Mouse (Mus musculus) hindbrain, embryonic 10.5 days (tissue): ENCODE data around the gene Ulk4. TPM values are rescaled to one million over a fixed set of nuclear protein-coding genes. Genes with fewer than 3 reads are reported as not detected.
"Not testable (repeated sequence)": the region's sequence is repeated elsewhere in the genome, so short reads cannot be mapped to it uniquely, and the experiment has no call there.

Experiments
- DNase-seq: peaks from one replicate; pipeline ENCODE4 v3.0.0-alpha.2; 2017; ENCODE audit warnings: low spot score
- H3K27ac ChIP-seq: fragments of 300-500 bp; sonication (generic); 2 replicates; pipeline ENCODE4 v1.5.1; 2016; ENCODE audit warnings: mild to moderate bottlenecking, moderate library complexity
- H3K27me3 ChIP-seq: fragments of 300-500 bp; sonication (generic); 2 replicates; pipeline ENCODE4 v1.6.1; 2016; ENCODE audit warnings: mild to moderate bottlenecking; ENCODE audit not compliant: poor library complexity, insufficient read depth, severe bottlenecking
- H3K36me3 ChIP-seq: fragments of 300-500 bp; sonication (generic); 2 replicates; pipeline ENCODE4 v1.6.1; 2016; ENCODE audit warnings: mild to moderate bottlenecking, moderate library complexity
- H3K4me1 ChIP-seq: fragments of 300-500 bp; sonication (generic); replicated peaks from 2 replicates; pipeline ENCODE4 v1.6.1; 2016; ENCODE audit warnings: mild to moderate bottlenecking
- H3K4me3 ChIP-seq: fragments of 300-500 bp; sonication (generic); 2 replicates; pipeline ENCODE4 v1.5.1; 2016; ENCODE audit warnings: mild to moderate bottlenecking, moderate library complexity
- H3K9me3 ChIP-seq: fragments of 300-500 bp; sonication (generic); 2 replicates; pipeline ENCODE4 v1.6.1; 2016; ENCODE audit warnings: mild to moderate bottlenecking, moderate library complexity
- WGBS: fragments of 180-500 bp; shearing (Covaris S2); methylation state at CpG from one replicate; pipeline ENCODE4 v1.1.7; 2016; 5-methylcytosine and 5-hydroxymethylcytosine counted together
- polyA plus RNA-seq: library from polyadenylated mRNA; unstranded; fragments of >200 nt; fragmentation: Nextera tagmentation; extraction: Ambion mirVana; gene quantifications from 2 replicates; pipeline ENCODE4 v1.2.1, GENCODE M21; 2016

Gene Ulk4
- polyA plus RNA-seq, 1 experiment from 2014 or later = 123 TPM

DNA sequence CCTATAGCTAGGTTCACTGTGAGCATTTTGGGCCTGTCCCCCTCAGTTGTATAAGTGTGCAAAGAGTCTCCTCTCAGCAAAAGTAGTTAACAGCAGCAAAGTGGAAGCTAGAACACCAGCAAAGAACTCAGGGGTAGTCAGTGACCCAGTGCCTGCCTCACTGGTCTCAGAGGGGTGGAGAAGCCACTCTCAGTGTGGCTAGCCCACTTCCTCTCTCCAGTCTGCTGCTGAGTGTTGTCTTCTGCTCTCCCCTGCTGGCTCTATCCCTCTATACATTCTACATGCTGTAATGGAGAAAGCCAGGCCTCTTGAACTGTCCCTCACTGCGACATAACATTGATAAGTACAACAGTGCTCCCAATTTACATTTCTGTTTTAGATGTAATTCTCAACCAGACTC is 5.8 kb downstream of the Ulk4 start:
- Histone ChIP-seq H3K27me3 (no peaks in the 10 kb centered on the region), H3K36me3 (peaks cover 7% of the 10 kb centered on the region), H3K4me3 (no peak overlapping the region), H3K4me1 (peaks cover 10% of the 10 kb centered on the region), H3K27ac (no peak overlapping the region), H3K9me3 (no peaks in the 10 kb centered on the region)
- WGBS = 86% methylated on average over 1 of the region's 1 CpGs
- DNase-seq = no peak

- Histone ChIP-seq H3K27me3 (no peaks in the 10 kb centered on the region), H3K9me3 (no peaks in the 10 kb centered on the region), H3K36me3 (peaks cover 24% of the 10 kb centered on the region), H3K4me3 (no peak overlapping the region), H3K27ac (no peak overlapping the region), H3K4me1 (no peaks in the 10 kb centered on the region)
- no peak for DNase-seq
- WGBS = 88% methylated on average over 10 of the region's 10 CpGs
Observed at GRCm38 (mm10) chr9:121265307-121265706, 11.7 kb downstream of the Ulk4 start.

DNA sequence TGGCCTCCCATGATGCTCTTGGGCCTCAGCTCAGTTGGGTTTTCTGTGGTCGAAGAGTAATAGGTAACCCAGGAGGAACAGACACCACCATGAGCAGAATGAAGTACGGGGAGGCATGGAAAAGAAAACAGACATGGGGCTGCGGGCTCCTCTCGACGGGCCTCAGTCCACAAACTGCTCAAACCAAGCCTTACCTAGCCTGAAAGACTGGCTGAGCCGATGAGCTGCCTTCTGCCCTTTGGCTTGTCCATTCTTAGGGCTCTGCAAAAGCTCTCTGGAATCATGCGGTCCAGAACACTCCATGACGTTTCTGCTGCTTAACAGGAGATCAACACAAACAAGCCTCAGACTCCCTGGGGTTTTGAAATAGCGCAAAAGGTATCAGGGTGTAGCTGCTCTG is 19.9 kb downstream of the Ulk4 start:
- H3K4me3 ChIP-seq = no peak overlapping the region
- 81% methylated on average over 9 of the region's 9 CpGs for WGBS
- H3K36me3 ChIP-seq = peaks cover 37% of the 10 kb centered on the region
- no peaks in the 10 kb centered on the region for H3K27me3 ChIP-seq
- no peak for DNase-seq
- H3K27ac ChIP-seq = no peak overlapping the region
- no peaks in the 10 kb centered on the region for H3K9me3 ChIP-seq
- H3K4me1 ChIP-seq = no peaks in the 10 kb centered on the region

GRCm38 (mm10) chr9:121254761-121255160 is 22.2 kb downstream of the Ulk4 start:
- WGBS = 94% methylated on average over 13 of the region's 13 CpGs
- no peak for DNase-seq
- H3K36me3 ChIP-seq = peaks cover 34% of the 10 kb centered on the region
- H3K27ac ChIP-seq = no peak overlapping the region
- no peaks in the 10 kb centered on the region for H3K27me3 ChIP-seq
- no peaks in the 10 kb centered on the region for H3K4me1 ChIP-seq
- no peak overlapping the region for H3K4me3 ChIP-seq
- H3K9me3 ChIP-seq = no peaks in the 10 kb centered on the region

DNA sequence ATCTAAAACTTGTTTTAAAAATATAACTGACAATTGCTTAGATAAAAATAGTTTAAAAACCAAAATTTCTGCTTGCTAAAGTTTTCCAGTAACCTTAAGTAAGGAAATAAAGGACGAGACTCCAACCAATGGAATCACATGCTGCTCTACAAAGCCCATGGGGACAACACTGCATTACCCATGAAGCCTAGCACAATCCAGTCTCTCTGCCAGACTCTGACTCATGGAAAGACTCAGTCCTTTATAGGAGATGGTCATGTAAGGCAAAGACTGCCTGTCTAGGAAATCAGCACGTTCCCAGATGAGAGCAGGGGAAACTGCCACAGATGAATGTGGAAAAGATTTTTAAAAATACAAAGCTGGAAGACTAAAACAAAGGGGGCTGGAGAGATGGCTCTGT is 23.0 kb downstream of the Ulk4 start:
- 88% methylated on average over 2 of the region's 2 CpGs for WGBS
- no peak for DNase-seq
- no peaks in the 10 kb centered on the region for H3K9me3 ChIP-seq
- no peak overlapping the region for H3K27ac ChIP-seq
- no peaks in the 10 kb centered on the region for H3K4me1 ChIP-seq
- H3K27me3 ChIP-seq = no peaks in the 10 kb centered on the region
- H3K36me3 ChIP-seq = peaks cover 34% of the 10 kb centered on the region
- no peak overlapping the region for H3K4me3 ChIP-seq

DNA sequence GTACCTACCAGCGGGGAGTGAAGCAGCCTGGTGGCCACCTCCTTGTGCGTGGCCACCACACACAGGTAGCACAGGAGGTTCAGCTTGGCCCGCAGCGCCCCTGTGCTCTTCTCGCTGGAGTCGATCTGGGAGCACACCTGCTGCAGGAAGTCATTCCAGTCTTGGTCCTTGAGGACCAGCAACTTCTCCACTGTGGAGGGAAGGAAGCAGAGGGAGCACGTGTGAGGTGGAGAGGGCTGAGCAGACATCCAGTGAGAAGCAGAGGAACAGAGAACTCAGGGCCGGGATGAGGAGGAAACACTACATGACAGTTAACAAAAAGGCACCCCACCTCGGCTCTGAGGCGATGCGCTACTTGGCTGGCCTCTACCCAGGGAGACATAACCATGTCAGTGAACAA is 26.1 kb downstream of the Ulk4 start:
- no peaks in the 10 kb centered on the region for H3K9me3 ChIP-seq
- no peak overlapping the region for H3K4me3 ChIP-seq
- H3K27me3 ChIP-seq = no peaks in the 10 kb centered on the region
- peaks cover 22% of the 10 kb centered on the region for H3K36me3 ChIP-seq
- 91% methylated on average over 11 of the region's 11 CpGs for WGBS
- no peaks in the 10 kb centered on the region for H3K4me1 ChIP-seq
- DNase-seq = no peak
- H3K27ac ChIP-seq = no peak overlapping the region

GRCm38 (mm10) chr9:121249805-121250204 is 27.2 kb downstream of the Ulk4 start:
- no peak for DNase-seq
- WGBS = 55% methylated on average over 14 of the region's 14 CpGs
- H3K36me3 ChIP-seq = peaks cover 14% of the 10 kb centered on the region

DNA sequence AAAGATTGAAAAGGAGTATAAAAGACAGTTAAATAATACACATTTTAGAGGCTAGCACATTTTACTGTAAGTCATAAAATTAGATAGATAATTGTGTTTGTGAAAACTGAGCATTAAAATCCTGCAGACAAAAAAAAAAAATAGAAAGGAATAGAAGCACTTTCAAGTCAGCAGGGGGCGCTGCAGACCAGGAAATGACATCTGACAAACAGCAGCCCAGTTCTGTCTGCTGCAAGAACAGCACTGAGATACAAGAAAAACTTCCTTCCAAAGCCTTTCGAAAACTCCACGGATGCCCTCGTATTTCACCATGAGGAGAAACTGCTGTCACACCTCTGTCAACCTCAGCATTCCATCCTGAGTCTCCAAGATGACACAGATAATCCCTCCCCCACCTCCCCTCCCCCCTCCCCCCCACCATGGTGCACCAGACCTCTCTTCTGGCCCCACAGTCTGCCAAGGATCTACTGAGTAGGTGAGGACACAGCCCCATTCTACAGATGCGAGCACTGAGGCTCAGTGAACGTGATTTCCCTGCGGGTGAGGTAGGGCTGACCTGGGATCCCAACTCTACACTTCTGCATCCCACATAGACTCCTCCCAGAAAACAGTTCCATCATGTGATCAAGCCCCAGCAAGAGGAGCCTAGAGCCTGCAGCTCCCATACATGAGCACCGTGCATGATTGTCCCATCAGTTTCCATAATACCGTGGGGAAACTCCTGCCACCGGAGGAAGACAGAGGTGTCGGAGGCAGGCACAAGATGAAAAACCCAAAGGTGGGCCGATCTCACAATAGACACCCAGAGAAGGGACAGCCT is 28.8 kb downstream of the Ulk4 start:
- Histone ChIP-seq H3K9me3 (no peaks in the 10 kb centered on the region), H3K4me3 (no peak overlapping the region), H3K36me3 (peaks cover 9% of the 10 kb centered on the region; the same call in 1 of the 2 replicates), H3K27me3 (no peaks in the 10 kb centered on the region), H3K27ac (no peak overlapping the region), H3K4me1 (no peaks in the 10 kb centered on the region)
- WGBS = 68% methylated on average over 12 of the region's 12 CpGs
- peak; percentile 83 for DNase-seq

More at GRCm38 (mm10) chr9:121249805-121250204, 27.2 kb downstream of the Ulk4 start:
- Histone ChIP-seq H3K9me3 (no peaks in the 10 kb centered on the region), H3K27ac (no peak overlapping the region), H3K27me3 (no peaks in the 10 kb centered on the region), H3K4me3 (no peak overlapping the region), H3K4me1 (no peaks in the 10 kb centered on the region)

- Histone ChIP-seq H3K27me3 (no peaks in the 10 kb centered on the region), H3K27ac (no peak overlapping the region), H3K4me1 (no peaks in the 10 kb centered on the region), H3K9me3 (no peaks in the 10 kb centered on the region), H3K4me3 (no peak overlapping the region), H3K36me3 (peaks cover 8% of the 10 kb centered on the region; the same call in 1 of the 2 replicates)
- no peak for DNase-seq
- WGBS = 82% methylated on average over 6 of the region's 6 CpGs
Observed at GRCm38 (mm10) chr9:121247047-121247446, 29.9 kb downstream of the Ulk4 start.

DNA sequence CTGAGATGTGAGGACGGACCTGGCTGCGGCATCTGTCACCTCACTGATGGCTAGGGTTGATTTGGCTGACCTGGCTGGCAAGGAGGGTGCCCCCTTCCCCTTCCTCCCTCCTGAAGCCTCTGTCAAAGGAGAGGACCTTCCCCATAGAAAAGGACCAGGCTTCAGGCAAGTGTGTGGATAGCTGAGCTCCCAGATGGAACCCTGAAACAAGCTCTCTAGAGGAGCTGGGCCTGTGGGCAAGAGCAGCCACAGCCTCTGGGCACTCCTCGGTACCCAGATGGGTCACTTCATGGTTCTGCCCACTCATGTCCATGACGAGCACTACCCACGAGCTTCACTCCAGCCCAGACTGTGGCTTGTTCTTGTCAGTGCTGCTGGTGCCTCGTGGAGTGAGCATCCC is 34.7 kb downstream of the Ulk4 start:
- Histone ChIP-seq H3K4me1 (0 out of 2 replicates have a peak, but pooled peaks cover 2% of the 10 kb centered on the region), H3K9me3 (no peaks in the 10 kb centered on the region), H3K36me3 (no peaks in the 10 kb centered on the region), H3K27me3 (no peaks in the 10 kb centered on the region), H3K27ac (no peak overlapping the region), H3K4me3 (no peak overlapping the region)
- DNase-seq = no peak
- WGBS = 91% methylated on average over 6 of the region's 6 CpGs

- DNase-seq = no peak
- no peaks in the 10 kb centered on the region for H3K27me3 ChIP-seq
- H3K4me1 ChIP-seq = 0 out of 2 replicates have a peak, but pooled peaks cover 2% of the 10 kb centered on the region
- H3K36me3 ChIP-seq = no peaks in the 10 kb centered on the region
- 26% methylated on average over 5 of the region's 5 CpGs for WGBS
- H3K4me3 ChIP-seq = no peak overlapping the region
- H3K27ac ChIP-seq = no peak overlapping the region
- no peaks in the 10 kb centered on the region for H3K9me3 ChIP-seq
Observed at GRCm38 (mm10) chr9:121241806-121242205, 35.2 kb downstream of the Ulk4 start.

DNA sequence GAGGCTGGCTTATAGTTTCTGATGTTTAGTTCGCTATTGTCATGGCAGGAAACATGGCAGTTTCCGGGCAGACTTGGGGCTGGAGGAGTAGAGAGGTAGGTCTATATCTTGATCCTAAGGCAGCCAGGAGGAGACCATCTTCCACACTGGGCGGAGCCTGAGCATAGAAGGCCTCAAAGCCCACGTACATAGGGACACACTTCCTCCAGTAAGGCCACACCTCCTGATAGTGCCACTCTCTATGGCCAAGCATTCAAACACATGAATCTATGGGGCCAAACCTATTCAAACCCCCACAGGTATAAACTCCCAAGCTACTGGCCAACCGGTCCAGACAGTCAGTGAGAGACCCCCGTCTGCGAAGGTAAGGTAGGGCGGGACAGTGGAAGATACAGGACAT is 35.6 kb downstream of the Ulk4 start:
- 83% methylated on average over 8 of the region's 8 CpGs for WGBS
- no peak overlapping the region for H3K4me3 ChIP-seq
- no peak for DNase-seq
- H3K4me1 ChIP-seq = 0 out of 2 replicates have a peak, but pooled peaks cover 2% of the 10 kb centered on the region
- H3K9me3 ChIP-seq = no peaks in the 10 kb centered on the region
- H3K36me3 ChIP-seq = no peaks in the 10 kb centered on the region
- H3K27ac ChIP-seq = no peak overlapping the region
- no peaks in the 10 kb centered on the region for H3K27me3 ChIP-seq

GRCm38 (mm10) chr9:121240242-121240641 is 36.8 kb downstream of the Ulk4 start:
- not testable (repeated sequence) for H3K4me3 ChIP-seq, H3K9me3 ChIP-seq, DNase-seq, H3K4me1 ChIP-seq, H3K36me3 ChIP-seq, H3K27me3 ChIP-seq, H3K27ac ChIP-seq
- 48% methylated on average over 5 of the region's 5 CpGs for WGBS
